Mouse (Mus musculus) cerebellum, postnatal 14 days (tissue): Measurements from ENCODE around the gene Pttg1ip.

Source experiments
- DNase-seq, 2 experiments: peaks; one replicate each; pipeline ENCODE4 v3.0.0; 2021; ENCODE audit warnings: mixed read lengths in 2 of 2

Gene Pttg1ip

DNA sequence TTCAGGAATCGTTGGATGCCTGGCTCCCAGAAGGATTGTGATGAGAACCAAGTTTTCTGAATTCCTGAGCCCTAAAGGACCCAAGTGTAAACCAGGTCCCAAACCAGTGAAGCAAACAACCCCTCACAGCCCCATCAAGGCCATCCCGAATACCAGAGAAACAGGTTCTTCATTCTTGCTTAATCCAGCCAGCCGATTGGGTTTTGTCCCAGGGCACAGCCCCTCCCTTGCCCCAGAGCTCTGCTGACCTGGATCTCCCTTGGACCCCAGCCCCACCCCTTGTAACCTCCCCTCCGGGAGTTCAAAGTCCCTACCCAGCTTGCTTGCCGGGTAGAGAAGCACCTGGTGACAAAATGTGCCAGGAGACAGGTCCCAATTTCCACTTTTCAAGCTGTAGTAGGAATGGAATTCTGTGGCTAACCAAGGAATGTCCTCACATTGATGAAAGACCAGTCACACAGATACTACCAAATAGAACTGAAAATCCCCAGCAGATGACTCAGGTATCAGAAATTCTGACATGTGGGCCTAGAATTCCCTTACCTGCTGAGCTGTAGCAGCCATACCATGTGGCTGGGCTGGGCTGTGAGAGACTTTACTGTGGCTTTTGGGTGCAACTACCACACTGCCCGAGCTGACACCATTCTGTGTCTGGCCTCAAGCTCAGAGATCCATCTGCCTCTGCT is 11.4 kb upstream of the Pttg1ip start:
- DNase-seq = no peak

DNA sequence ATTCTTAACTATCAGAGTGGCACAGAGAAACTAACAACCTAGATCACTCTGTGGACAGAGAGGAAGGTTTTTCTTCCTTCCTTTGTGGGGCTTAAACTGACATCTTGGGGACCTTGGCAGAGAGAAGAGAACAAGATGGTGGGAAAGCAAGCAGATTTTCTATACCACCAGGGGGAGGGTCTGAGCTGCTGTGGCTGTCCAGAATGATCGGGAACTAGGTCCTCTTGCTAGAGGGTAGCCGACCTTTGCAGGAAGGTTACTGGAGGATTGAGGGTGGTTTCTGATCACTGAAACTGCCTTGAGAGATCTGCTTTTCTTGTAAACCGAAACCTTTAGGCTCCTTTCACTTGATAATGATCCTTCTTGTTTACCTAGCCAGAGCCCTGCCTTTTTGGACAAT is 9.3 kb upstream of the Pttg1ip start:
- DNase-seq = no peak

DNA sequence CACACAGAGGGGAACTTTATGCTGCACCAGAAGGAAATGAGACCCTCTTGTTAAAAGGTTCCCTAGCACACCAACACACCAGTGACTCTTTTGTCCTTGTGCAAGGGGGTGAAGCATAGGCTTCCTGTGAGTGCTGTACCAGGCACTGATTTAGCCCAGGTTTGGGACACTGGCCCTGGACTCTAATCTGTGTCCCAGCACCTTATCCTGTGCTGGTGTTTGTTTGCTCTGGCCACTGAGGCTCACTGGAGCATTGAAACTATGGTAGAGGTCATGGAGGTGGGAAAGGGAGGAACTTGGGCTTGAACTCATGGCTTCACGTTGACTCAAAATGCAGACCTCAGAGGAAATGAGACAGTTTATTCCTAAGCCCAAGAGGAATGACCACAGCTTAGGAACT is 8.4 kb upstream of the Pttg1ip start:
- DNase-seq = no peak

DNA sequence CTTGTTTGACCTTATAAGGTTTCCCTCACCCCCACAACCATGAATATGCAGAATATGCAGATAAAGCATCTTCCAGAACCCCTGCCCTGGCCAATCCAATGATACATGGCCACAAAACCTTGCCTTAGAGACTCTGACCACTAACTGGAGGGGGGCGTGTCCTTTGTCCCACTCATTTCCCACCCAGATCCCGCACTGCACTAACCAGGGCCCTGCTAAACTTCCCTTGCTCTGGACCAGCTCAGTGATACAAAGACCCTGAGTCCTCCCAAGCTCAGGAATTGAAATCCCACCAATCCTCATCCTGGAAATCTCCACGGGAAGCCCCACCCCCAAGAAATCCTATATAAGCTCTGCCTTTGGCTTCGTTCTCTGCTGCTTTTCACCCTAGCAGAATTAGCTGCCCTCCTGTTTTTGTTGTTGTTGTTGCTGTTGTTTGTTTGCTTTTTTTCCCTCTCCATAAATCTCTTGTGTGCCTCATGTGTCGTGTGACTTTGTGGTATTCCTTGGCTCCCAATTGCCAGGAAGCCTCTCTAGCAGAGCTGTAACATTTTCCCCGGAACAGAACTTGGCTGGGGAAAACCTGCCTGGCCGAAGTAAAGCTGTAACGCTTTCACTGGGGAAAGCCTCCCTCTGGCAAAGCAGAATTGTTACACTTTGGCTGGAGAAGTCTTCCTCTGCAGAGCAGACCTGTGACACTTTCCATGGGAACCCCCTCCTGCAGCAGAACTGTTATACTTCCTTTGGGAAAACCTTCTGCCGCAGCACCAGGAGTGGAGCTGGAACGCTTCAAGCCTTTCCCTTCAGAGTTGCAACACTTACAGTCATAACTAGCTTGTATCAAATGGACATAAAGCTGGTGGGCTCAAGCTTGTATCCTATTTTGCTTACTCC is 1.2 kb upstream of the Pttg1ip start:
- no peak for DNase-seq

GRCm38 (mm10) chr10:77581023-77581407 is 505 bp upstream of the Pttg1ip start:
- DNase-seq = no peak

DNA sequence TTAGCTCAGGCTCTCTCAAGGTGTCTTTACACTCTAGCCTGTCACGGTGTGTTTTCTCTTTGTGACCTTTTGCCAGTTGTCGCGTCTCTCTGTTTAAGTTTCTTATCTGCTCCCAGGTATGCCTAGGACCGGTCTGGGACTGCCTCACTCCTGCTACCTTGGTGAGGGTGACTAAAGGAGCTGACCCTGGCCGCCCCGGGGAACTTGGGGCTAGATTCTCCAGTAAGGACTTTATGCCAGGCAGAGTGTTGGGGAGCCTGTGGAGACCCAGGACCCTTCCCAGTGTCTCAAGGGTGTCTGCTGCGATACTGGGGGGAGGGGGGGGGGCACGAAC is 732 bp downstream of the Pttg1ip start:
- no peak for DNase-seq

GRCm38 (mm10) chr10:77583795-77584422 is 2.4 kb downstream of the Pttg1ip start:
- no peak for DNase-seq

GRCm38 (mm10) chr10:77586637-77587036 is 5.1 kb downstream of the Pttg1ip start:
- DNase-seq = no peak

GRCm38 (mm10) chr10:77587091-77587775 is 5.7 kb downstream of the Pttg1ip start:
- no peak for DNase-seq

DNA sequence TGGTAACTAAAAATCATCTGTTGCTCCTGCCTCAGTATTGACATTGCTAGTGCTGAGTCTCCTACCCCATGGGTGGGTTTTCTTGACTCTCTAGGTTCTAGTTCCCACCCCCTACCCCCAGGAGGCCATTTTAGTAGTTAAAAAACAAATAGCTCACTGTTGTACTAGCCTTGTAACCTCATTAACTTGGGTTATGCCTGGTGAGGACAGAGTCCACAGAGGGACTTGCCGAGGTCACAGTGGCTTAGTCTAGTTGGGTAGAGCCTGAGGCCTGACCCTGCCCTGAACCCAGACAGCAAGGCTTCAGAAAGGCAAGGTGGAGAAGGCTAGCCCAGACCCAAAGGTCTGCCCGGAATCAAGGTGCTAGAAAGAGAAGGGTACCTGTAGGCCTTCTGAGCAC is 6.5 kb downstream of the Pttg1ip start:
- no peak for DNase-seq

DNA sequence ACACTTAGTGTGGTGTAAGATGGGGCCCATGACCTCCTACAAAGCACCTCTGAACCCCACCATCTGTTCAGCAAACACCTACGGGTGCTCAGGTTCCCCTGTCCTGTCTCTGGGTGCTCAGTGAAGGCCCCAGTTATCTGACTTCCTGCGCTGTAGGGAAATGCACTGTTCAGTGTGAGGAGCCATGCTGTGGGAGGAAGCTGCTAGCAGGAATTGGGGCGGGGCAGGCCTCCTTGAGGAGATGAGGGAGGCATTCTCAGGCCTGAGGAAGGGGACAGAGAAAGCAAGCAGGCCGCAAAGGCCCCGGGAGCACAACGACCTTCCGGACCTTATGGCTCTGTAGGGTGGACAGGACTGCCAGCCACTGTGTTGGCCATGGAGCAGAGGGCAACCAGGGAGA is 7.6 kb downstream of the Pttg1ip start:
- DNase-seq = no peak

DNA sequence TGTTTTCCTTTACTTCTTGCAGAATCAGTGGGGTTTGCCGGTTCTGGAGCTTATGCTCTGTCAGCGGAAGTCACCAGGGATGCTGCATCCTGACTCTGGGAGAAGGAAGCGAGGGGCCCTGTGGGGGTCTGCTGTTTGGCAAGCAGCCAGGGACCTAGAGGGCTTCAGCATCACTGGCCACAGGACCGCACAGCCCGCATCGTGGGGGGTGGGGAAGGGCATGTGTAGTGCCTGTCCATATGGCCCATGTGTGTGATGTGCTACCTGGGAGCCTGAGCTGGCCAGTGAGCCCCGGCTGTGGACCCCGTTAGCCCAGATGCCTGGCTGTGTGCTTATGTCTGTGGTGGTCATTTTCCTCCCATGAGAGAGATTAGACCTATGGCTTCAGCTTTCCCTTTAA is 8.2 kb downstream of the Pttg1ip start:
- DNase-seq = no peak

GRCm38 (mm10) chr10:77590812-77591211 is 9.3 kb downstream of the Pttg1ip start:
- DNase-seq = peak; percentile 57 to 75

- no peak for DNase-seq
These were observed 10.0 kb downstream of the Pttg1ip start for GRCm38 (mm10) chr10:77591546-77591945.

DNA sequence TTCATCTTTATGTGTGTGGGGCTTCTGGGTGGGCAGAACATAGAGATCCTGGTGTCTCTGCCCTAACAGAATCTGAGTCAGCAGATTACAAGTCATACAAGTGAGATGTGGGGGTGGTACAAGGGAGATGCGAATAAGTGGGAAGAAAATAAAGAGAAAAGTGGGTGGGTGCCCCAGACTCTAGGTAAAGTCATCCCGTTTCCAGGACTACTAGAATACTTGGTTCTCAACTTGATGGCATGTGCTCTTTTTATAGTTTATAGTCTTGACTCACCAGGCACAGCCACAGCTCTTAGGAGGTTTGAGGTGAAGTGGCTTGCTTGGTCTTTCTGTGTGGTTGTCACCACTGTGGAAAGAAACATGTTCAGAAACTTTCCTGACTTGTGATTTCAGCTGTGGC is 14.5 kb downstream of the Pttg1ip start:
- DNase-seq = no peak

DNA sequence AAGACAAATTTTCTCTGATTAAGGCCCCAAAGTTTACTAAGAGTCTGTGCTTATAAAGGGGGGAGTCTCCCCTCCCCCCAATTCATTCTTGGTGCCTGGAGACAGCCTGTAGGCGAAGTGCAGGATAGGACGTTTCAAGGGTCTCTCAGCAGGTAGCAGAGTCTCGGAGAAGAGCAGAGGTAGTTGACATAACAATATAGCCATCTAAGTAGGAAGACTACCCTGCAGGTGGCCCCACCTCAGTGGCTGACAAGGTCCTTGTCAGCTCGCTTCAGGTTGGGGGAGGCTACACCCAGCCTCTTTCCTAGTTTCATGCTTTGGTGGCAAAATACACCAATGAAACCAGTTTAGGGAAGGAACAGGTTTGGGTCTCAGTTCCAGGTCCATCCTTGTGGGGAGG is 21.5 kb downstream of the Pttg1ip start:
- DNase-seq = no peak

GRCm38 (mm10) chr10:77604111-77604510 is 22.6 kb downstream of the Pttg1ip start:
- DNase-seq = peak in 1 of 2 experiments; percentile 51

DNA sequence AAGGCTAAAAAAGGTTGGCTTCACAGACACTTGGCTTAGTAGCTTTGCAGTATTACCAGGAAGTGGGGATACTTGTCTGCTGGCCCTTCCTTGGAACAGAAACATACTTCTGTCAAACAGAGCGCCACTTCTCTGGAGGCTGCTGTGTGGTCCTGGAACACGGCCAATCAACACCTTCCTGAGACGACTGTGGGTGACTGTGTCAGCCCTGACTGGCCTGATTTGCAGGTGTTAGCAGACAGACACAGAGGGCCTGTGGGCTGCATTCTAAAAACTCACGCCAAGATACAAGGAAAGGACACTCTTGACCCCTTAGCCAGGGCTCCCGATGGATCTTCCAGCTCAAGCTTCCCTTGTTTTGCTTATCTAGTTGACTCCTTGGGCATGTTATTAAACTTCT is 23.4 kb downstream of the Pttg1ip start:
- DNase-seq = peak in 1 of 2 experiments; percentile 49

- peak; percentile 52 to 59 for DNase-seq
These were observed 23.8 kb downstream of the Pttg1ip start for GRCm38 (mm10) chr10:77605368-77605767.

- peak; percentile 97 for DNase-seq
These were observed 24.6 kb downstream of the Pttg1ip start, which contains the start of the genes Sumo3 and Gm49325 for GRCm38 (mm10) chr10:77605908-77606826. TSS of gene Sumo3 (plus strand) at chr10:77606097. TSS of gene Gm49325 (plus strand) at chr10:77606197.

DNA sequence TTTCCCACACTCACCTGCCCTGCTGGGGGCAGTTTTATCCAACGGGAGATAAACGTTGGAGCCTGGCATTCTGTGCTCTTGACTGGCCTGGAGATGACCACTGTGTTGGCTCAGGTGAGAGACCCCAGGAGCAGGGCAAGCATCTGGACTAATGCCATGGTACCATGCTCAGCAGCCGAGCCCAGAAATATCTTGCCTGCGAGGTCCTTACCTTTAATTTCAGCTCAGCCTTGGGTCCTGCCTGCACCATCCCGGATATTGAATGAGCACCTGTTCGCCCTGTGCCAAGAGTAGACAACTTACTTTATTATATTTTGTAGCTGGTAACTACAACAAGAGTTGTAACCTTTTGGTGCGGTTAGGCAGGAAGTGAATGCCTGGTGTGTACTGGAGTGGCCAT is 25.3 kb downstream of the Pttg1ip start:
- no peak for DNase-seq

DNA sequence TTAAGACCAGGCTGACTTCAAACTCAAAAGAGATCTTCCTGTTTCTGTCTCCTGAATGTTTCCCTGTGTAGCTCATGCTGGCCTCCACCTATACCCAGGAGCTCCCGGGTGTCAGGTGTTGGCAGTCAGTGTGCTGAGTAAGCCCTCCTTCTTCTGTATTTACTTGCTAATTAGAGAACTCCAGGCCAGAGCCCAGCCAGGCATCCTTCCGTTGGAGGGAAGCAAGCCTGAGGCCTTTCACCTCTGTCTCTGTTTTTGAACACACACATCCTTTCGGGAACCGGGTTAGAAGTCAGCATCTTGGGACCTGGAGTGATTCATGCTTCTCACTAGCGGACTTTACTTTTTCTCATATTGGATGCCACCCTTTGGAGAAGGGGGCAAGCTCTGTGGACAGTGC is 25.9 kb downstream of the Pttg1ip start:
- DNase-seq = no peak
